Mouse (Mus musculus): ENCODE results near the gene Crip2. TPM values are rescaled to one million over a fixed set of nuclear protein-coding genes. Genes with fewer than 3 reads are reported as not detected.

The Crip2 gene
- polyA plus RNA-seq, 1 experiment from 2014 or later, result 125 TPM

DNA sequence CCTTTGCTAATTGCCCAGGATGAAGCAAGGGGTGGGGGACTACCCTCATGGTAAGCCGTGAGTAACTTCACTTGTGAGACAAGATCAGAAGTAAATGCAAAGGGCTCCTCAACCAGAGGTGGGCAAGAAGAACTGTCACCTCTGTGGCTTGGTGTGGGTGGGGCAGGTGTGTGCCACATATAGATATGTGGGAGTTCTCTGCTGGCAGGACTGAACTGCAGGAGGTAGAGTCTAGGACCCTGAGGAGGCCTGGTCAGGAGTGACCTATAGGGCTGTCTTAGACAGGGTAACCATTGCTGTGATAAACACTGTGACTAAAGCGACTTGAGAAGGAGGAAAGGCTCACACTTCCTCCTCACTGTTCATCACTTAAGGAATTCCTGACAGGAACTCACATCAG, 53.4 kb downstream of the Crip2 start:
- H3K4me3 ChIP-seq (replicated peaks), result no peak overlapping the region
- WGBS, result 55% methylated on average over 2 of the region's 2 CpGs
- ATAC-seq (ENCODE audit: insufficient read depth, low FRiP score, low read depth), result no peak
- no peak overlapping the region for H3K9ac ChIP-seq
- H3K27ac ChIP-seq, result no peak overlapping the region
- 0 out of 2 replicates have a peak, but pooled peaks cover under 1% of the 10 kb centered on the region for H3K36me3 ChIP-seq
- no peaks in the 10 kb centered on the region for H3K9me3 ChIP-seq
- peaks cover 3% of the 10 kb centered on the region; the same call in 1 of the 2 replicates for H3K27me3 ChIP-seq (replicated peaks)
- H3K4me1 ChIP-seq, result no peaks in the 10 kb centered on the region
- H3K4me2 ChIP-seq, result no peak overlapping the region

Other genes with a start within 250 kb of the Crip2 start
- gene Jag2, start 210.5 kb upstream of the Crip2 start, polyA plus RNA-seq (2015; fragmentation: Nextera tagmentation; extraction: Ambion mirVana), result 6.0 and 7.0 TPM in 2 replicates
- 88.1 and 95.0 TPM in 2 replicates for gene Nudt14, start 198.1 kb upstream of the Crip2 start, polyA plus RNA-seq (2015; fragmentation: Nextera tagmentation; extraction: Ambion mirVana)
- gene Btbd6, start 163.8 kb upstream of the Crip2 start, polyA plus RNA-seq (2015; fragmentation: Nextera tagmentation; extraction: Ambion mirVana), result 21.9 and 22.2 TPM in 2 replicates
- gene Brf1, start 139.5 kb upstream of the Crip2 start, polyA plus RNA-seq (2015; fragmentation: Nextera tagmentation; extraction: Ambion mirVana), result 55.9 and 59.7 TPM in 2 replicates
- gene Pacs2, start 125.7 kb upstream of the Crip2 start, polyA plus RNA-seq (2015; fragmentation: Nextera tagmentation; extraction: Ambion mirVana), result 12.1 and 13.7 TPM in 2 replicates
- gene Tex22, start 65.7 kb upstream of the Crip2 start, polyA plus RNA-seq (2015; fragmentation: Nextera tagmentation; extraction: Ambion mirVana), result not detected in 2 replicates
- 11.2 and 12.2 TPM in 2 replicates for gene Mta1, start 42.0 kb upstream of the Crip2 start, polyA plus RNA-seq (2015; fragmentation: Nextera tagmentation; extraction: Ambion mirVana)
- gene Crip1, start 6.1 kb downstream of the Crip2 start, polyA plus RNA-seq (2015; fragmentation: Nextera tagmentation; extraction: Ambion mirVana), result 312 and 313 TPM in 2 replicates
- 26.0 and 32.1 TPM in 2 replicates for gene Tedc1, start 16.2 kb downstream of the Crip2 start, polyA plus RNA-seq (2015; fragmentation: Nextera tagmentation; extraction: Ambion mirVana)
- gene Tmem121, start 45.7 kb downstream of the Crip2 start, polyA plus RNA-seq (2015; fragmentation: Nextera tagmentation; extraction: Ambion mirVana), result 8.4 and 10.5 TPM in 2 replicates

Data from stomach, embryonic 15.5 days (tissue).